Mouse (Mus musculus) heart, embryonic 12.5 days (tissue): ENCODE measurements around the gene Map1lc3b. TPM values are rescaled to one million over a fixed set of nuclear protein-coding genes. Genes with fewer than 3 reads are reported as not detected.

Source experiments
- ATAC-seq: fragments of 200-750 bp; cut with Nextera tagmentation; 2 replicates; pipeline ENCODE4 v1.8.0; 2017; ENCODE audit warnings: moderate TSS enrichment, moderate library complexity; ENCODE audit not compliant: insufficient number of reproducible peaks, low FRiP score
- H3K27ac ChIP-seq: fragments of 300-500 bp; sonication (generic); 2 replicates; pipeline ENCODE4 v1.5.1; 2016; ENCODE audit warnings: mild to moderate bottlenecking, moderate library complexity; ENCODE audit not compliant: poor library complexity, severe bottlenecking
- H3K27me3 ChIP-seq: fragments of 300-500 bp; sonication (generic); replicated peaks from 2 replicates; pipeline ENCODE4 v1.6.1; 2016; ENCODE audit warnings: mild to moderate bottlenecking, moderate library complexity
- H3K36me3 ChIP-seq: fragments of 300-500 bp; sonication (generic); 2 replicates; pipeline ENCODE4 v1.6.1; 2016; ENCODE audit warnings: mild to moderate bottlenecking, moderate library complexity
- H3K4me1 ChIP-seq: fragments of 300-500 bp; sonication (generic); replicated peaks from 2 replicates; pipeline ENCODE4 v1.6.1; 2016; ENCODE audit warnings: mild to moderate bottlenecking
- H3K4me2 ChIP-seq: fragments of 300-500 bp; sonication (generic); 2 replicates; pipeline ENCODE4 v1.6.1; 2016; ENCODE audit warnings: mild to moderate bottlenecking, moderate library complexity
- H3K4me3 ChIP-seq: fragments of 300-500 bp; sonication (generic); 2 replicates; pipeline ENCODE4 v1.5.1; 2016; ENCODE audit warnings: mild to moderate bottlenecking
- H3K9ac ChIP-seq: fragments of 300-500 bp; sonication (generic); 2 replicates; pipeline ENCODE4 v1.6.1; 2016; ENCODE audit warnings: mild to moderate bottlenecking, moderate library complexity
- H3K9me3 ChIP-seq: fragments of 300-500 bp; sonication (generic); replicated peaks from 2 replicates; pipeline ENCODE4 v1.6.1; 2016; ENCODE audit warnings: mild to moderate bottlenecking, moderate library complexity
- WGBS: fragments of 180-500 bp; shearing (Covaris S2); methylation state at CpG from one replicate; pipeline ENCODE4 v1.1.7; 2016; 5-methylcytosine and 5-hydroxymethylcytosine counted together
- polyA plus RNA-seq: library from polyadenylated mRNA; unstranded; fragments of >200 nt; fragmentation: Nextera tagmentation; extraction: Ambion mirVana; gene quantifications from 2 replicates; pipeline ENCODE4 v1.2.1, GENCODE M21; 2016

Gene Map1lc3b
- polyA plus RNA-seq, 1 experiment from 2014 or later = 182 TPM

- Histone ChIP-seq H3K9ac (no peak overlapping the region), H3K9me3 (no peaks in the 10 kb centered on the region), H3K27me3 (no peaks in the 10 kb centered on the region), H3K27ac (no peak overlapping the region), H3K4me1 (peaks cover 43% of the 10 kb centered on the region), H3K4me2 (no peak overlapping the region), H3K36me3 (no peaks in the 10 kb centered on the region), H3K4me3 (no peak overlapping the region)
- 32% methylated on average over 3 of the region's 3 CpGs for WGBS
- peak; percentile 64 for ATAC-seq
Measured at GRCm38 (mm10) chr8:121573275-121573674, 16.9 kb upstream of the Map1lc3b start.

GRCm38 (mm10) chr8:121575661-121576060 is 14.5 kb upstream of the Map1lc3b start:
- no peaks in the 10 kb centered on the region for H3K9me3 ChIP-seq
- H3K4me3 ChIP-seq = no peak overlapping the region
- ATAC-seq = no peak
- H3K27ac ChIP-seq = no peak overlapping the region
- no peaks in the 10 kb centered on the region for H3K36me3 ChIP-seq
- WGBS = 82% methylated on average over 3 of the region's 3 CpGs
- no peak overlapping the region for H3K4me2 ChIP-seq
- no peaks in the 10 kb centered on the region for H3K27me3 ChIP-seq
- H3K9ac ChIP-seq = no peak overlapping the region
- peaks cover 37% of the 10 kb centered on the region for H3K4me1 ChIP-seq

GRCm38 (mm10) chr8:121577751-121578675 is 12.1 kb upstream of the Map1lc3b start:
- H3K4me3 ChIP-seq = peak overlapping the region; percentile 93
- ATAC-seq = no peak; the same call in 1 of the 2 replicates
- 3% methylated on average over 38 of the region's 44 CpGs for WGBS

GRCm38 (mm10) chr8:121578676-121579451 is 11.3 kb upstream of the Map1lc3b start, which contains the start of gene Fbxo31:
Fbxo31 (minus strand) TSS chr8:121578806.
- Histone ChIP-seq H3K36me3 (no peaks in the 10 kb centered on the region), H3K4me1 (peaks cover 19% of the 10 kb centered on the region), H3K27ac (no peak within 1 kb of the TSS), H3K9ac (peak within 1 kb of the TSS; percentile 93), H3K27me3 (no peaks in the 10 kb centered on the region), H3K4me3 (peak within 1 kb of the TSS; percentile 93), H3K4me2 (peak within 1 kb of the TSS; percentile 96), H3K9me3 (no peaks in the 10 kb centered on the region)
- ATAC-seq = peak; percentile 94
- 2% methylated on average over 52 of the region's 63 CpGs for WGBS

More at GRCm38 (mm10) chr8:121577751-121578675, 12.1 kb upstream of the Map1lc3b start:
- H3K36me3 ChIP-seq = no peaks in the 10 kb centered on the region
- H3K9me3 ChIP-seq = no peaks in the 10 kb centered on the region
- H3K27me3 ChIP-seq = no peaks in the 10 kb centered on the region
- H3K9ac ChIP-seq = peak overlapping the region; percentile 93
- H3K4me2 ChIP-seq = peak overlapping the region; percentile 96
- no peak overlapping the region for H3K27ac ChIP-seq
- H3K4me1 ChIP-seq = peaks cover 27% of the 10 kb centered on the region

GRCm38 (mm10) chr8:121580465-121580864 is 9.7 kb upstream of the Map1lc3b start:
- no peaks in the 10 kb centered on the region for H3K27me3 ChIP-seq
- no peaks in the 10 kb centered on the region for H3K9me3 ChIP-seq
- H3K4me2 ChIP-seq = no peak overlapping the region
- H3K4me3 ChIP-seq = no peak overlapping the region
- no peak overlapping the region for H3K9ac ChIP-seq
- 49% methylated on average over 9 of the region's 9 CpGs for WGBS
- no peaks in the 10 kb centered on the region for H3K36me3 ChIP-seq
- H3K27ac ChIP-seq = no peak overlapping the region
- no peak for ATAC-seq
- H3K4me1 ChIP-seq = peaks cover 17% of the 10 kb centered on the region

GRCm38 (mm10) chr8:121583653-121584052 is 6.5 kb upstream of the Map1lc3b start:
- no peak overlapping the region for H3K9ac ChIP-seq
- H3K4me2 ChIP-seq = no peak overlapping the region
- no peak overlapping the region for H3K4me3 ChIP-seq
- WGBS = 46% methylated on average over 8 of the region's 8 CpGs
- H3K27ac ChIP-seq = no peak overlapping the region
- no peaks in the 10 kb centered on the region for H3K9me3 ChIP-seq
- no peaks in the 10 kb centered on the region for H3K36me3 ChIP-seq
- H3K4me1 ChIP-seq = peaks cover 2% of the 10 kb centered on the region; the same call in 1 of the 2 replicates
- H3K27me3 ChIP-seq = no peaks in the 10 kb centered on the region
- no peak for ATAC-seq

- H3K4me3 ChIP-seq = peak overlapping the region; percentile 63
- no peak overlapping the region; the same call in 1 of the 2 replicates for H3K9ac ChIP-seq
- H3K27me3 ChIP-seq = no peaks in the 10 kb centered on the region
- H3K4me2 ChIP-seq = peak overlapping the region; percentile 66
- H3K36me3 ChIP-seq = no peaks in the 10 kb centered on the region
- no peak for ATAC-seq
- WGBS = 38% methylated on average over 13 of the region's 13 CpGs
- H3K27ac ChIP-seq = no peak overlapping the region
- peaks cover 4% of the 10 kb centered on the region; the same call in 1 of the 2 replicates for H3K4me1 ChIP-seq
- H3K9me3 ChIP-seq = no peaks in the 10 kb centered on the region
Measured at GRCm38 (mm10) chr8:121584730-121585129, 5.4 kb upstream of the Map1lc3b start.

GRCm38 (mm10) chr8:121585159-121585825 is 4.9 kb upstream of the Map1lc3b start:
- peak overlapping the region; percentile 63 for H3K4me3 ChIP-seq
- H3K27ac ChIP-seq = 0 out of 2 replicates have a peak overlapping the region, but pooled peaks have one; percentile 2
- H3K27me3 ChIP-seq = no peaks in the 10 kb centered on the region
- peak; percentile 94 for ATAC-seq
- WGBS = 2% methylated on average over 47 of the region's 47 CpGs
- peaks cover 6% of the 10 kb centered on the region; the same call in 1 of the 2 replicates for H3K4me1 ChIP-seq
- no peaks in the 10 kb centered on the region for H3K9me3 ChIP-seq
- H3K36me3 ChIP-seq = no peaks in the 10 kb centered on the region
- H3K4me2 ChIP-seq = peak overlapping the region; percentile 66
- H3K9ac ChIP-seq = peak overlapping the region; percentile 70

GRCm38 (mm10) chr8:121588750-121589149 is 1.4 kb upstream of the Map1lc3b start:
- Histone ChIP-seq H3K9ac (no peak overlapping the region), H3K4me2 (no peak overlapping the region), H3K9me3 (no peaks in the 10 kb centered on the region), H3K27me3 (no peaks in the 10 kb centered on the region), H3K4me1 (peaks cover 24% of the 10 kb centered on the region), H3K36me3 (peaks cover 6% of the 10 kb centered on the region), H3K4me3 (no peak overlapping the region), H3K27ac (peak overlapping the region; percentile 32; the same call in 1 of the 2 replicates)
- WGBS = 64% methylated on average over 4 of the region's 4 CpGs
- no peak for ATAC-seq

- peak overlapping the region; percentile 97; the same call in 1 of the 2 replicates for H3K4me2 ChIP-seq
- H3K27ac ChIP-seq = peak overlapping the region; percentile 32
- 15% methylated on average over 2 of the region's 2 CpGs for WGBS
- peak overlapping the region; percentile 45; the same call in 1 of the 2 replicates for H3K9ac ChIP-seq
- no peaks in the 10 kb centered on the region for H3K9me3 ChIP-seq
- ATAC-seq = no peak
- peaks cover 11% of the 10 kb centered on the region for H3K36me3 ChIP-seq
- H3K27me3 ChIP-seq = no peaks in the 10 kb centered on the region
- H3K4me1 ChIP-seq = peaks cover 24% of the 10 kb centered on the region
- no peak overlapping the region for H3K4me3 ChIP-seq
Measured at GRCm38 (mm10) chr8:121589205-121589726, 895 bp upstream of the Map1lc3b start.
